Mouse (Mus musculus) liver, embryonic 14.5 days (tissue): ENCODE measurements around the gene Fpr2. TPM values are rescaled to one million over a fixed set of nuclear protein-coding genes. Genes with fewer than 3 reads are reported as not detected.
"Not testable (repeated sequence)": the region's sequence is repeated elsewhere in the genome, so short reads cannot be mapped to it uniquely, and the experiment has no call there.

Source experiments
- ATAC-seq: fragments of 200-750 bp; cut with Nextera tagmentation; 2 replicates; pipeline ENCODE4 v1.8.0; 2017; ENCODE audit warnings: moderate number of reproducible peaks, mild to moderate bottlenecking, moderate library complexity; ENCODE audit not compliant: insufficient read depth
- DNase-seq, 3 experiments: peaks; one replicate each; pipeline ENCODE4 v3.0.0-alpha.2; 2012 to 2013; ENCODE audit warnings: low read depth in 3 of 3, low spot score in 3 of 3
- H3K27ac ChIP-seq: fragments of 300-500 bp; sonication (generic); 2 replicates; pipeline ENCODE4 v1.5.1; 2014; ENCODE audit warnings: moderate library complexity, mild to moderate bottlenecking, control low read depth, inconsistent platforms
- H3K27me3 ChIP-seq: fragments of 300-500 bp; sonication (generic); 2 replicates; pipeline ENCODE4 v1.6.1; 2014; ENCODE audit warnings: mild to moderate bottlenecking, low read length, moderate library complexity; ENCODE audit not compliant: control insufficient read depth, insufficient read depth
- H3K36me3 ChIP-seq: fragments of 300-500 bp; sonication (generic); replicated peaks from 2 replicates; pipeline ENCODE4 v1.6.1; 2014; ENCODE audit warnings: low read depth; ENCODE audit not compliant: control insufficient read depth, insufficient read depth
- H3K4me1 ChIP-seq, 2 experiments: fragments of 200-500 bp in 1 of 2; fragments of 300-500 bp in 1 of 2; sonication (generic) in 1 of 2; replicated peaks; 2 replicates each; pipeline ENCODE4 v1.6.1; 2012 to 2014; ENCODE audit warnings: antibody characterized with exemption in 1 of 2, inconsistent platforms in 1 of 2, low read length in 1 of 2; ENCODE audit not compliant: control insufficient read depth in 2 of 2, insufficient read depth in 2 of 2
- H3K4me2 ChIP-seq: fragments of 300-500 bp; sonication (generic); 2 replicates; pipeline ENCODE4 v1.6.1; 2014; ENCODE audit warnings: low read depth, mild to moderate bottlenecking, control low read depth, moderate library complexity
- H3K4me3 ChIP-seq, 2 experiments: fragments of 200-500 bp in 1 of 2; fragments of 300-500 bp in 1 of 2; sonication (generic) in 1 of 2; 2 replicates each; pipeline ENCODE4 v1.5.1; 2012 to 2014; ENCODE audit warnings: low read depth in 2 of 2, low read length in 2 of 2, mild to moderate bottlenecking in 2 of 2, control low read depth in 1 of 2, inconsistent platforms in 1 of 2, moderate library complexity in 1 of 2; ENCODE audit not compliant: insufficient read depth in 1 of 2
- H3K9ac ChIP-seq: fragments of 300-500 bp; sonication (generic); replicated peaks from 2 replicates; pipeline ENCODE4 v1.6.1; 2014; ENCODE audit warnings: mild to moderate bottlenecking, control low read depth, moderate library complexity
- H3K9me3 ChIP-seq: fragments of 300-500 bp; sonication (generic); 2 replicates; pipeline ENCODE4 v1.6.1; 2016; ENCODE audit warnings: low read length, mixed read lengths; ENCODE audit not compliant: control insufficient read depth
- CTCF ChIP-seq: IDR thresholded peaks from 2 replicates; pipeline ENCODE4 v1.5.1; 2016; ENCODE audit warnings: antibody characterized with exemption, low read depth, control low read depth
- EP300 ChIP-seq: IDR thresholded peaks from 2 replicates; pipeline ENCODE4 v1.6.1; 2016; ENCODE audit warnings: antibody characterized with exemption, low read depth
- WGBS: fragments of 180-500 bp; shearing (Covaris S2); extraction: QIAGEN DNeasy Blood & Tissue Kit; methylation state at CpG from one replicate; pipeline ENCODE4 v1.1.7; 2014; ENCODE audit not compliant: insufficient replicate concordance; 5-methylcytosine and 5-hydroxymethylcytosine counted together
- polyA plus RNA-seq, 2 experiments: library from polyadenylated mRNA; depleted of rRNA in 1 of 2; stranded (reverse) in 1 of 2; unstranded in 1 of 2; fragments of >200 nt; fragmentation: Nextera tagmentation in 1 of 2; extraction: Ambion mirVana in 1 of 2; gene quantifications; 2 replicates each; pipeline versions ENCODE4 v1.2.1 to v1.2.3; 2012 to 2014

Fpr2 gene
- polyA plus RNA-seq, 2 experiments = 1.3 to 1.8 TPM

DNA sequence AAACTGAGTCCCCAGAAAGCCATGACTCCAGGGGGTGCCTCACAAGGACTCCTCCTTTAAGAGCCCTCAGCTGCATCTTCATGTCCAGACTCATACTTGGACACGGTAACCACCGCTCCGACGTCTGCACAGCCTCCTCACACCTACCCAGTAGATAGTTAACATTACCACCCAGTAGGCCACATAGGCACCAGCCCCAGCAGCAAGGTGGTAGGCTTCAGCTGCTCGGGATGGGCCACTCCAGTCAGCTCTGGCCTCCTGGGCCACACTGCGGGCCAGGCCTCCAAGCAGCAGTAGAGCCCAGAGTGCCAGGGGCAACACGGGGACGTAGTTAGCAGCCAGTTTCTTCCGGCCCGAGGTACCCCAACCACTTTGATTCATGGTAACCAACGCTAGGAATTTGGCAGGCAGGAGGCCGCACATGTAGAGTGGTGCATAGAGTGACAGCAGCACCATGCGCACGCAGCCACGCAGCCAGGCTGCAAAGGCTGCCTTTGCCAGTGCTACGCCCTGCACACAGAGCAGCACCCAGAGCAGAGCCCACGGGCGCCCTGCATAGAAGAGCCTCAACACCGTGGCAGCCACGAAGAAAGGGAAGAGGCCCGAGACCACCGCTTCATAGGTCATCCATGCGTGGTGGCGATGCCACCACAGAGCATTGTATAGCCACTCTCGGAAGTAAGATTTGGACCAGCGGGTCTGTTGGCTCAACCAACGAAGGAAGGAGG lies 43.9 kb upstream of the Fpr2 start:
- no peaks in the 10 kb centered on the region for H3K27me3 ChIP-seq

DNA sequence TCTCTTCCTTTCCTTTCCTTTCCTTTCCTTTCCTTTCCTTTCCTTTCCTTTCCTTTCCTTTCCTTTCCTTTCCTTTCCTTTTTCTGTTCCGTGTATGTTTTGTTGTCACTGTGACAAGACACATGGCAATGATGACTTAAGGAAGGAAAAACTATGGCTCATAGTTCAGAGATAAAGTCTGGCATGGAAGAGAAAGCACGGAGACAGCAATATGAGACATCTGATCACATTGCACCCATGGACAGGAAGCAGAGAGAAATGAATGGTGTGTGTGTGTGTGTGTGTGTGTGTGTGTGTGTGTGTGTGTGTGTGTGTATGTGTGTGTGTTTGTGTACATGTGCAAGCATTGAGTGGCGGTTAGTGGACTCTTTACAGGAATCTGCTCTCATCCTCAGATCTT lies 43.0 kb upstream of the Fpr2 start:
- not testable (repeated sequence) for H3K4me1 ChIP-seq, H3K27ac ChIP-seq, H3K4me3 ChIP-seq, H3K9ac ChIP-seq, H3K4me2 ChIP-seq, H3K36me3 ChIP-seq, ATAC-seq, H3K27me3 ChIP-seq, H3K9me3 ChIP-seq, DNase-seq
- 56% methylated on average over 3 of the region's 3 CpGs for WGBS

More for the DNA sequence above, 43.9 kb upstream of the Fpr2 start:
- Histone ChIP-seq H3K9me3 (no peaks in the 10 kb centered on the region), H3K36me3 (no peaks in the 10 kb centered on the region), H3K27ac (no peak overlapping the region), H3K4me3 (no peak overlapping the region), H3K9ac (no peak overlapping the region), H3K4me1 (peaks cover 0 to 1% of the 10 kb centered on the region in 2 experiments; a peak in 1 of 4 replicates), H3K4me2 (no peak overlapping the region)
- no peak for DNase-seq
- WGBS = 69% methylated on average over 27 of the region's 27 CpGs
- no peak for ATAC-seq
- TF ChIP-seq EP300 = no peak
- TF ChIP-seq CTCF = no peak

DNA sequence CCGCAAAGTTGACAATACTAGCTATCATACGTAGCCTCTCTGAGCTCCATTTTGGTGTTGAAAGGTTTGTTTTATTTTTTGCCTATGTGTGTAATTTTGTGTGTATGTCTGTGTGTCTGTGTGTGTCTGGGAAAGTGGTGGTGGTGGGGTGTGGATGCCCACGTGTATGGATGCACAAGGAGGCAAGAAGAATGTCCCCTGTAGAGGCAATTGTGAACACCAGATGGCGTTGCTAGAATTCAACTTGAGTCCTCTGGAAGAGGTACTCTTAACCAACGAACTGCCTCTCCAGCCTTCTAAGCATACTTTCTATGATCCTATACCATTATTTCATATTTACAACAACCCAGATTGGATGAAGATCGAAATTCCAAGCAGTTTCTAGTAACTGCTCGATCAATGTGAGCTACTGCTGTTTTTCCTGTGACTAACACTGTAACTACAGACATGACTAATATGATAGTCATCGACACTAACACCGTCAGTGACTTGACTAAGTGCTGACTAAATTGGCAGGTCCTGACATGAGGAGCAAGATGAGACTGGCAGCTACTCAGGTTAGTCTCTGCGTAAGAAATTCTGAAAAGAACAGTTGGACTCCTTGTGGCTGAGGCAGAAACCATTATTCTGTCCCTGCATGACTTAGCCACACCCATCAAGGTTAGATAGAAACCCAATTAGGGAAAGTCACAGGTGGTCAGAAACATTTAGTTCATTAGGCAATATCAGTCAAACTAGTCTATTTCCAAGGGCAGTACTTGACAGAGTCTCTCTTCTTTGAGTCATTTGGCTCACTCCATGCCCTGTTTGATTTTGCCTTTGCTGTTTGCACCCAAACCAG lies 42.2 kb upstream of the Fpr2 start:
- ATAC-seq (no peak), DNase-seq (no peak)
- Histone ChIP-seq H3K9ac (no peak overlapping the region), H3K27me3 (peaks cover 4% of the 10 kb centered on the region), H3K4me2 (no peak overlapping the region), H3K4me3 (no peak overlapping the region), H3K4me1 (no peaks in the 10 kb centered on the region), H3K36me3 (no peaks in the 10 kb centered on the region), H3K9me3 (no peaks in the 10 kb centered on the region), H3K27ac (no peak overlapping the region)
- TF ChIP-seq EP300 (no peak), CTCF (peak; percentile 34; the same call in 1 of the 2 replicates)
- WGBS = 56% methylated on average over 10 of the region's 10 CpGs

DNA sequence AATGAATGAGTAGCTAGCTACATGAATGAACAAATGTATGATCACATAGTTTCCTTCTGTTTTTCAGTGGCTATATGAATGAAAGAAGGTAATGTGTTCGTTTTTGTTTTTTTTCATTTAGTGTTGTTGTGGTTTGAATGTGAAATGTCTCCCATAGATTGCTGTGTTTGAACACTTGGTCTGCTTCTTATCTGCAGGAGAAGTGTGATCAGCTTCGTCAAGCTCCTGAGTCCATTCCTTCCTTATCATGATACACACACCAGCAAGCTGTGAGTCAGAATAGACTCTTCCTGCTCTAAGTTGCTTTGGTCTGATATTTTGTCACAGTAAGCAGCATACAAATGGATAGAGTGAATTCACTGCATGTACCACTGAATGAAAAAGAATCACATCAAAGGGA lies 38.6 kb upstream of the Fpr2 start:
- H3K4me3 ChIP-seq = no peak overlapping the region
- ATAC-seq (peak; percentile 67), DNase-seq (no peak)
- peaks cover 5% of the 10 kb centered on the region for H3K27me3 ChIP-seq
- WGBS = 13% methylated on average over 2 of the region's 2 CpGs
- H3K9me3 ChIP-seq = no peaks in the 10 kb centered on the region
- H3K4me2 ChIP-seq = no peak overlapping the region
- 0 out of 2 replicates have a peak, but pooled peaks have one; percentile 32 for TF ChIP-seq EP300
- no peak for TF ChIP-seq CTCF
- no peaks in the 10 kb centered on the region for H3K36me3 ChIP-seq
- H3K9ac ChIP-seq = no peak overlapping the region
- H3K27ac ChIP-seq = no peak overlapping the region
- no peaks in the 10 kb centered on the region for H3K4me1 ChIP-seq
